Mouse (Mus musculus) G1E (cell line): ENCODE measurements around the gene Prkcz.

Experiments used
- CTCF ChIP-seq: IDR thresholded peaks from 2 replicates; pipeline ENCODE4 v1.5.1; 2012; ENCODE audit warnings: low read depth, low read length, inconsistent platforms, mixed read lengths
- GATA1 ChIP-seq: IDR thresholded peaks from 2 replicates; pipeline ENCODE4 v1.6.1; 2012; ENCODE audit warnings: borderline replicate concordance, low read length, inconsistent platforms, mixed read lengths
- GATA2 ChIP-seq: IDR thresholded peaks from 2 replicates; pipeline ENCODE4 v1.6.1; 2012; ENCODE audit warnings: low read depth, low read length, inconsistent platforms, borderline replicate concordance
- POLR2AphosphoS5 ChIP-seq: IDR thresholded peaks from 2 replicates; pipeline ENCODE4 v1.6.1; 2012; ENCODE audit warnings: low read depth, low read length, inconsistent platforms; ENCODE audit not compliant: insufficient replicate concordance

DNA sequence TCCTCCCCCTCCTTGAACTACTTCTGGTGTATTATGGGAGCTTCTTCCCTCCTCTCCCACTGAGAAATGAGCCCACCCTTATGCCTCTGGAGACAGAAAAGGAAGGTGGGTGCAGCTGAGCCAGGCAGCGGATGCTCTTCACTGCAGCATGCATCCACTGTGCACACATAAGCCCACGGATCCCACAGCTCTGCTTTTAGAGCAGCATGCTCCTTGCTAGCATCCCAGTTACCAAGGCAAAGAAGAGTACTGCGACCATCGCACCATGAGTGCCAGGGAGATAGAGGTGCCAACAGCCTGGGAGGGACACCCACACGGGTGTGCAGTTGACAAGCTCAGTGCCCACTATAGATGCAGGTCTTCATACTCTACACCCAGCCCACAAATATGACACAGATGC, 34.3 kb upstream of the Prkcz start:
- TF ChIP-seq CTCF: no peak
- no peak for TF ChIP-seq GATA1
- no peak for TF ChIP-seq GATA2
- no peak for TF ChIP-seq POLR2AphosphoS5
